Mouse (Mus musculus) heart, adult 11 months (tissue): ENCODE data around the gene Acadl.

ENCODE experiments used
- DNase-seq: peaks from one replicate; pipeline ENCODE4 v3.0.0; 2022

Acadl gene

GRCm38 (mm10) chr1:66838184-66839042 lies 24.7 kb downstream of the Acadl start:
- DNase-seq, result peak; percentile 80

- DNase-seq, result no peak
Measured at GRCm38 (mm10) chr1:66837207-66837606, 25.9 kb downstream of the Acadl start.

- no peak for DNase-seq
Measured at GRCm38 (mm10) chr1:66832636-66833165, 30.4 kb downstream of the Acadl start.

- no peak for DNase-seq
Measured at GRCm38 (mm10) chr1:66831824-66832600, 31.1 kb downstream of the Acadl start.

GRCm38 (mm10) chr1:66829400-66830080 lies 33.5 kb downstream of the Acadl start:
- no peak for DNase-seq

- DNase-seq, result peak; percentile 74
Measured at GRCm38 (mm10) chr1:66821966-66822365, 41.1 kb downstream of the Acadl start.

- peak; percentile 50 for DNase-seq
Measured at GRCm38 (mm10) chr1:66820241-66820640, 42.8 kb downstream of the Acadl start.

GRCm38 (mm10) chr1:66817865-66818315 lies 45.2 kb downstream of the Acadl start:
- DNase-seq, result no peak

- DNase-seq, result peak; percentile 99
Measured at GRCm38 (mm10) chr1:66817453-66817839, 45.6 kb downstream of the Acadl start, which contains the start of gene Kansl1l. TSS of gene Kansl1l (minus strand) at chr1:66817562.

- DNase-seq, result peak; percentile 99
Measured at GRCm38 (mm10) chr1:66816837-66817452, 46.1 kb downstream of the Acadl start.

- peak; percentile 97 for DNase-seq
Measured at GRCm38 (mm10) chr1:66815941-66816777, 46.9 kb downstream of the Acadl start.

GRCm38 (mm10) chr1:66814756-66815155 lies 48.3 kb downstream of the Acadl start:
- DNase-seq, result peak; percentile 86

- peak; percentile 82 for DNase-seq
Measured at GRCm38 (mm10) chr1:66813191-66813590, 49.9 kb downstream of the Acadl start.

- DNase-seq, result no peak
Measured at GRCm38 (mm10) chr1:66806821-66807220, 56.3 kb downstream of the Acadl start.

- DNase-seq, result no peak
Measured at GRCm38 (mm10) chr1:66805408-66805807, 57.7 kb downstream of the Acadl start.

- DNase-seq, result no peak
Measured at GRCm38 (mm10) chr1:66804710-66805109, 58.4 kb downstream of the Acadl start.

- no peak for DNase-seq
Measured at GRCm38 (mm10) chr1:66797962-66798361, 65.1 kb downstream of the Acadl start.

GRCm38 (mm10) chr1:66792838-66793466 lies 70.1 kb downstream of the Acadl start:
- DNase-seq, result no peak

- DNase-seq, result no peak
Measured at GRCm38 (mm10) chr1:66782296-66782695, 80.8 kb downstream of the Acadl start.

GRCm38 (mm10) chr1:66781027-66781426 lies 82.0 kb downstream of the Acadl start:
- no peak for DNase-seq
